Mouse (Mus musculus) testis, adult 2 months (tissue): ENCODE measurements around the gene Gpam. TPM values are rescaled to one million over a fixed set of nuclear protein-coding genes. Genes with fewer than 3 reads are reported as not detected.

Source experiments
- H3K27ac ChIP-seq: fragments of 200-500 bp; 2 replicates; pipeline ENCODE4 v1.5.1; 2012; ENCODE audit warnings: low read depth, low read length; ENCODE audit not compliant: control insufficient read depth, insufficient read depth
- H3K27me3 ChIP-seq: fragments of 200-500 bp; 2 replicates; pipeline ENCODE4 v1.6.1; 2012; ENCODE audit warnings: mild to moderate bottlenecking, low read length, moderate library complexity; ENCODE audit not compliant: control insufficient read depth, insufficient read depth
- H3K36me3 ChIP-seq: fragments of 200-500 bp; 2 replicates; pipeline ENCODE4 v1.6.1; 2012; ENCODE audit warnings: mild to moderate bottlenecking, low read length; ENCODE audit not compliant: control insufficient read depth, insufficient read depth
- H3K4me1 ChIP-seq: fragments of 200-500 bp; 2 replicates; pipeline ENCODE4 v1.6.1; 2012; ENCODE audit warnings: low read length; ENCODE audit not compliant: control insufficient read depth, insufficient read depth
- H3K4me3 ChIP-seq: fragments of 200-500 bp; 2 replicates; pipeline ENCODE4 v1.5.1; 2012; ENCODE audit warnings: low read depth, mild to moderate bottlenecking, low read length, moderate library complexity, mixed read lengths; ENCODE audit not compliant: control insufficient read depth
- CTCF ChIP-seq: fragments of 200-500 bp; IDR thresholded peaks from 2 replicates; pipeline ENCODE4 v1.5.1; 2012; ENCODE audit warnings: low read depth, mild to moderate bottlenecking, inconsistent platforms, low read length, moderate library complexity; ENCODE audit not compliant: control insufficient read depth, insufficient read depth, insufficient replicate concordance
- POLR2A ChIP-seq: fragments of 200-500 bp; IDR thresholded peaks from 2 replicates; pipeline ENCODE4 v1.6.1; 2012; ENCODE audit warnings: low read depth, mild to moderate bottlenecking, inconsistent platforms, low read length, moderate library complexity; ENCODE audit not compliant: control insufficient read depth
- polyA plus RNA-seq: library from polyadenylated mRNA; depleted of rRNA; stranded (reverse); fragments of >200 nt; gene quantifications from 2 replicates; pipeline ENCODE4 v1.2.3, GENCODE M21; 2012; rRNA removed

Gene Gpam
- polyA plus RNA-seq, 1 experiment, result 9.3 TPM

DNA sequence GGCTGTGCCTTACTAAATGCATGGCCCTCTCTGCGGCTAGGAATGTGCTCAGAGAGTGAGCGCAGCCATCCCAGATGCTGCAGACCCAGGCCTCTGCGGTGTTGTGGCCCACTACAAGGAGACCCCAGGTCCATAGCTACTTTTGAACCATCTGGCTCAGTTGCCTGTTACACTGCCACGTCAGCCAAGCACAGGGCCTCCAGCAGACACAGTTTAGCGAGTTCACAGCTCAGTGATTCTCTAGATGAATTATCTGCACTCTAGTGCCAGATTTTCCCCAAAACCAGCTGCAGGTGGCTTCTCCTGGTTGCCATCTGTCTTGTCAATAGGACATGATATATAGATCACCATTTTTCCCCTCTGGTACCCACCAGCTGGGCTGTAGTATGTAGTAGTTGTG lies 69.6 kb downstream of the Gpam start:
- Histone ChIP-seq H3K27me3 (no peaks in the 10 kb centered on the region), H3K4me1 (peaks cover 7% of the 10 kb centered on the region), H3K4me3 (no peak overlapping the region), H3K27ac (no peak overlapping the region), H3K36me3 (no peaks in the 10 kb centered on the region)
- TF ChIP-seq POLR2A (no peak), CTCF (no peak)

DNA sequence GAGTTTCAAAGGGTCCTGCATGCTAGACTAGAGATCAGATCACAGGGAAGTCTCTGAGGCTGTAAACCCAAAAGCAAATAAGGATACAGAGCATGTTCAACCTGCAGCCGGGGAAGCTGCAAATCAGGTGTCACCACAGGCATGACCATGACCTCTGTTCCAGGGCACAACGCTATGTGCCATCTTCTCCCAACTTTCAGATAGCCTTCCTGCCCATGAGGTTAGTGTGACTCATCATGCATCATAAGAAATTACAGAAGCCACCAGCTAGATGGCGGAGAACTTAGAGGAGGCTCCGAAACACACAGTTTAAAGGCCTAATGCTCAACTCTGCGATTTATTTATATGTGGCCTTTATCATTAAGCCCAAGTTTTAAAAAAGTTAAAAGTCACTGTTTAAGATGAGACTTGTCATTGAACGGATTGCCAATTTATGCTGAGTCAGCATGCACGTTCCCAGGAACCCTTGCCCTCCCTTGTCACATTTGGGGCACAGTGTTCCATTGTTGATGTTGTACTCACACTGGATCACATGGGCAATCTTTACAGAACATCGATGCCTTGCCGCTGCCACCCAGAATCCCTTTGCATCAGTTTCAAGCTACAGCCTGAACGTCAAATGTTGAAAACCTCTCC lies 71.3 kb downstream of the Gpam start:
- Histone ChIP-seq H3K36me3 (no peaks in the 10 kb centered on the region), H3K27me3 (no peaks in the 10 kb centered on the region), H3K27ac (no peak overlapping the region), H3K4me1 (peaks cover under 1% of the 10 kb centered on the region), H3K4me3 (no peak overlapping the region)
- TF ChIP-seq CTCF (no peak), POLR2A (no peak)

DNA sequence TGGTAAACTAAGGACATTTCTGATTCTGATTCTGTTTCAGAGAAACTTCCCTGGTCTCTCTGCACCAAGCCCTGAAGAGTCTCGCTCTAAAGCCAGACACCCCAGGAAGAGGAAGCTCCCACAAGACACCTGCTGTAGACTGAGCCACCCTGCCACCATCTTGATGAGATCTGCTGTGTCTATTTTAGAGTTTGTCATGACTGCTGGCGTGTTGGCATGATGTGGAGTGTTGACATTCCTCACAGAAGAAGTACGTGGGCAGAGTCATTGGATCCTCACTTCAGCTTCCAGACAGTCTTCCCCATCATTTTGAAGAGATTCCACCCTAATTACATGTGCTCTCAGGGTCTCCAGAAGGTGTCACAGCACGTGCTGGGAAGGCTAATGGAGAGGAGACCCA lies 73.9 kb downstream of the Gpam start:
- Histone ChIP-seq H3K4me1 (no peaks in the 10 kb centered on the region), H3K4me3 (no peak overlapping the region), H3K36me3 (no peaks in the 10 kb centered on the region), H3K27me3 (no peaks in the 10 kb centered on the region), H3K27ac (no peak overlapping the region)
- TF ChIP-seq POLR2A, result no peak
- no peak for TF ChIP-seq CTCF

DNA sequence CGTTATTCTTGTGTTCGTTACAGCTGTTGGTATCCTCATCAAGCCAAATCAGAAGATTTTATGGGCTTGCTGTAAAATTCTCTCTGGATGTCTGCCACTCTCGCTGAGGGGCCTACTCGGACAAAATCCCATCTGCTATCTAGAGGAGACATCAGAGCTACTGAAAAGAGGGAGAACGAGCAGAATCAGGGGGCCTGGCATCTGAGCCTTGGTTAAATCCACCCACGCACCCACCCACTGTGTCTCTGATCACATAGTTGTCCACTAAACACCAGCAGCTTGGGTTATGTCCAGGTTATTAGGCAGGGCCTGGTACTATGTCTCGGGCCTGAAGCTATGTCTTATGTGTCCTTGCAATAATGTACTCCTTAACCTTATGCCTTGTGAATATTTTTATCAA lies 89.6 kb downstream of the Gpam start:
- H3K27me3 ChIP-seq, result no peaks in the 10 kb centered on the region
- TF ChIP-seq POLR2A, result no peak
- H3K27ac ChIP-seq, result no peak overlapping the region
- no peaks in the 10 kb centered on the region for H3K4me1 ChIP-seq
- no peaks in the 10 kb centered on the region for H3K36me3 ChIP-seq
- H3K4me3 ChIP-seq, result no peak overlapping the region

DNA sequence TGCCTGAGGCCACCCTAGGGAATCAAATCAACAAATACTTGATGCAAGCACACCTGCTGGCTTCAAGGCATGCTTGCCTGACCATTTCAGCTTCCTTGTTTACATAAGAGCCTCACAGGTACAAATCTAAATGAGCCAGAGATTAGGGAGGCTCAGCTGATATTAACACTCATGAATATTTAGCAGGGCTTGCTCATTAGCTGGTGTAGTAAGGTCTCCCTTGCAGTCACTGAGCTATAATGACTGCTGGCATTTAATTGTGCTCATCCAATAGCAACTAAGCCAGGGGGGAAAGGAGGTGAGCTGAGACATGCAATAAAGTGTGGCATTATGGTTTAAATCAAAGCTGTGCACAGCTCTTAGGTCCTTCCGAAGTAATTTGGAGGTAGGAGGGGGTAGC lies 108.2 kb downstream of the Gpam start:
- Histone ChIP-seq H3K4me3 (no peak overlapping the region), H3K4me1 (no peaks in the 10 kb centered on the region), H3K27me3 (no peaks in the 10 kb centered on the region), H3K36me3 (no peaks in the 10 kb centered on the region), H3K27ac (no peak overlapping the region)
- no peak for TF ChIP-seq POLR2A
- TF ChIP-seq CTCF, result no peak

Other genes starting within 250 kb of the Gpam start
- 0.14 and 0.30 TPM in 2 replicates for gene Tectb, start 53.5 kb upstream of the Gpam start, polyA plus RNA-seq
- 1.9 and 2.1 TPM in 2 replicates for gene Gucy2g, start 114.0 kb upstream of the Gpam start, polyA plus RNA-seq
- 6.9 and 7.1 TPM in 2 replicates for gene Acsl5, start 124.7 kb upstream of the Gpam start, polyA plus RNA-seq
- 10.7 and 13.2 TPM in 2 replicates for gene Zdhhc6, start 188.8 kb upstream of the Gpam start, polyA plus RNA-seq
- gene Vti1a, start 189.1 kb upstream of the Gpam start, polyA plus RNA-seq, result 4.7 and 4.9 TPM in 2 replicates